Mouse (Mus musculus): ENCODE results near the gene Egflam. TPM values are rescaled to one million over a fixed set of nuclear protein-coding genes. Genes with fewer than 3 reads are reported as not detected.

The Egflam gene
- total and polyA plus RNA-seq, 3 experiments = not detected

- Histone ChIP-seq H3K4me2 (ENCODE audit: insufficient read depth, low read depth, poor library complexity, severe bottlenecking) (no peak overlapping the region), H3K4me3 (replicated peaks in 1 of 3; ENCODE audit: low read depth in 2 of 3, low read length in 2 of 3, poor library complexity in 1 of 3) (no peak overlapping the region), H3K4me1 (ENCODE audit: control insufficient read depth in 1 of 2, insufficient read depth in 2 of 2) (no peaks in the 10 kb centered on the region), H3K9ac (ENCODE audit: insufficient read depth, low read depth) (no peak overlapping the region), H3K9me3 (replicated peaks; ENCODE audit: low read length) (no peaks in the 10 kb centered on the region), H3K27ac (ENCODE audit: insufficient read depth, low read depth) (no peak overlapping the region), H3K36me3 (replicated peaks in 1 of 2; ENCODE audit: control insufficient read depth in 1 of 2, insufficient read depth in 1 of 2, low read length in 1 of 2) (no peaks in the 10 kb centered on the region), H3K79me2 (replicated peaks; ENCODE audit: control insufficient read depth, extremely low read depth, insufficient read depth, poor library complexity, severe bottlenecking) (no peaks in the 10 kb centered on the region), H3K27me3 (replicated peaks) (no peaks in the 10 kb centered on the region)
- TF ChIP-seq RCOR1 (conservative IDR thresholded peaks at IDR 0.05; ENCODE audit: low read depth, low read length) (no peak), CHD1 (IDR thresholded peaks at IDR 0.05; ENCODE audit: low read depth, low read length) (no peak)
- in situ Hi-C loops (cut with MboI; ENCODE audit: low pct_ligation_motif_present, low pct_unique_long_range_greater_than_20kb, low sequenced_read_pairs) = no loop called here
- dilution Hi-C loops (cut with MboI; ENCODE audit: extremely low pct_ligation_motif_present, extremely low pct_unique_long_range_greater_than_20kb, low sequenced_read_pairs) = no loop called here
- DNase-seq (ENCODE audit: extremely low read depth) = no peak
Observed at GRCm38 (mm10) chr15:7404521-7404920, 6.3 kb upstream of the Egflam start.

DNA sequence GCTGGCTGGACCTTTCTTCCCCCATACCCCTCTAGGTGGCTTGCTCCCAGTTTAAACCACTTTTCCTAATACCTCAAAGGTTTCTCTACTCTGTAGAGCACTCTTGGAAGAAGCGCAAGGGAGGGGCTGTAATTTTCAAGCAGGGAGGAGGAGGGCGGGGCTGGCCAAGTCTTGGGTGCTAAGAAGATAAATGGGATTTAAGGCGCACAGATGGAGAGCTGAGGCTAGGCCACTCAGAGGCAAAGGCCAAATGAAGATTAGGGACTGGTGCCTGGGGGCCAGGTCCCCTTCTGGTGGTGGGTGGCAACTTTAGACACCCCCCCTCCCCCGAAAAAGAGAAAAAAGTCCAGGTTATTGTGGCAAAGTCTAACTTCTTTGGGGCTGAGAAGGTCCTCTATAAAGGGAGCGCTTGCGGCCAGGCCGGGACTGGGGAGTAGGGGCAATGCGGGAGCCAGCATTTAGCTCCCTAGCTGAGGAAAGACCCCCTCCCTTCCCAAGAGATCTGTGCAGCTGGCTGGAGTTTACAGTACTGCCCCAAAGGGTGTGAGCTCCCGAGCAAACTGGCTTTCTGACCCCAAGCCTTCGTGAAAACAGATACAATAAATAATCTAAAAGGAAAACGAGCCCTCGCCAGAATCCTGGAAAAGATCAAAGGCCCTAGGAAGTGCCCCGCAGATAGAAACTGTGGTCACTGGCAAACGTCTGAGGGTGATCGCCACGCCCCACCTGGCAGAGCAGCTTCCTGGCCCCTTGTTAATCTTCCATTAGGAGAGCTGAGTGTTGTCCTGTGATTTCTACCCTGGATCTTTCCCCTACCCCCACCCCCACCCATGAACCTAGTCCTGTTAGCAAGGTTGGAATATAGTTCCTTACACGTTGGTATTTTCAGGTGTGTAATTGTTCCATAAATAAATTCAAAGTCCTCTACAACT is 680 bp upstream of the Egflam start:
- Histone ChIP-seq H3K27me3 (replicated peaks) (peaks cover 3% of the 10 kb centered on the region), H3K4me3 (replicated peaks in 1 of 3; ENCODE audit: low read depth in 2 of 3, low read length in 2 of 3, poor library complexity in 1 of 3) (no peak overlapping the region), H3K9me3 (replicated peaks; ENCODE audit: low read length) (no peaks in the 10 kb centered on the region), H3K79me2 (replicated peaks; ENCODE audit: control insufficient read depth, extremely low read depth, insufficient read depth, poor library complexity, severe bottlenecking) (no peaks in the 10 kb centered on the region), H3K27ac (ENCODE audit: insufficient read depth, low read depth) (no peak overlapping the region), H3K4me2 (ENCODE audit: insufficient read depth, low read depth, poor library complexity, severe bottlenecking) (no peak overlapping the region), H3K4me1 (ENCODE audit: control insufficient read depth in 1 of 2, insufficient read depth in 2 of 2) (no peaks in the 10 kb centered on the region), H3K36me3 (replicated peaks in 1 of 2; ENCODE audit: control insufficient read depth in 1 of 2, insufficient read depth in 1 of 2, low read length in 1 of 2) (no peaks in the 10 kb centered on the region), H3K9ac (ENCODE audit: insufficient read depth, low read depth) (no peak overlapping the region)
- TF ChIP-seq BHLHE40 (IDR thresholded peaks at IDR 0.05; ENCODE audit: low read depth, low read length) (no peak), E2F4 (IDR thresholded peaks at IDR 0.05; ENCODE audit: insufficient replicate concordance, low read depth, low read length) (no peak), ZC3H11A (IDR thresholded peaks at IDR 0.05; ENCODE audit: low read depth, low read length) (no peak), CHD1 (IDR thresholded peaks at IDR 0.05; ENCODE audit: low read depth, low read length) (no peak), USF1 (IDR thresholded peaks at IDR 0.05; ENCODE audit: low read depth, low read length) (no peak), ZNF384 (IDR thresholded peaks at IDR 0.05; ENCODE audit: low read depth, low read length) (no peak), ETS1 (conservative IDR thresholded peaks at IDR 0.05; ENCODE audit: low read depth, low read length) (no peak), TBP (conservative IDR thresholded peaks at IDR 0.05; ENCODE audit: low read depth, low read length) (no peak), MAZ (IDR thresholded peaks at IDR 0.05; ENCODE audit: low read depth, low read length) (no peak), MAX (IDR thresholded peaks at IDR 0.05; ENCODE audit: low read length) (no peak), MYC (IDR thresholded peaks at IDR 0.05; ENCODE audit: low read depth, low read length) (no peak), MAFK (IDR thresholded peaks at IDR 0.05; ENCODE audit: insufficient replicate concordance, low read length) (no peak), JUN (IDR thresholded peaks at IDR 0.05; ENCODE audit: insufficient read depth, low read depth, low read length) (no peak), RAD21 (IDR thresholded peaks at IDR 0.05; ENCODE audit: low read depth, low read length) (no peak), SIN3A (IDR thresholded peaks at IDR 0.05; ENCODE audit: low read length) (no peak), POLR2AphosphoS2 (IDR thresholded peaks at IDR 0.05; ENCODE audit: low read depth, low read length) (no peak), PAX5 (IDR thresholded peaks at IDR 0.05; ENCODE audit: low read length) (no peak), EP300 (IDR thresholded peaks at IDR 0.05; ENCODE audit: low read length) (no peak), TCF12 (IDR thresholded peaks at IDR 0.05; ENCODE audit: low read depth, low read length) (no peak), ZMIZ1 (IDR thresholded peaks at IDR 0.05; ENCODE audit: low read depth, low read length) (no peak)
- in situ Hi-C loops (cut with MboI; ENCODE audit: low pct_ligation_motif_present, low pct_unique_long_range_greater_than_20kb, low sequenced_read_pairs) = no loop called here
- dilution Hi-C loops (cut with MboI; ENCODE audit: extremely low pct_ligation_motif_present, extremely low pct_unique_long_range_greater_than_20kb, low sequenced_read_pairs) = no loop called here
- DNase-seq (ENCODE audit: extremely low read depth) = no peak
